Mouse (Mus musculus) heart, embryonic 16.5 days (tissue): ENCODE data around the gene Atp7a. TPM values are rescaled to one million over a fixed set of nuclear protein-coding genes. Genes with fewer than 3 reads are reported as not detected.
A peak's percentile ranks its signal among the peaks of the same experiment; 100 is the strongest.
"Not testable (repeated sequence)": the region's sequence is repeated elsewhere in the genome, so short reads cannot be mapped to it uniquely, and the experiment has no call there.

Source experiments
- ATAC-seq: fragments of 200-750 bp; cut with Nextera tagmentation; replicated peaks from 2 replicates; pipeline ENCODE4 v1.8.0; 2017; ENCODE audit warnings: moderate number of reproducible peaks; ENCODE audit not compliant: insufficient read depth, low FRiP score; ENCODE audit errors: extremely low read depth
- H3K27ac ChIP-seq: fragments of 300-500 bp; sonication (generic); 2 replicates; pipeline ENCODE4 v1.5.1; 2014; ENCODE audit warnings: mild to moderate bottlenecking, low read length, control low read depth, moderate library complexity
- H3K27me3 ChIP-seq: fragments of 300-500 bp; sonication (generic); 2 replicates; pipeline ENCODE4 v1.6.1; 2014; ENCODE audit warnings: low read length, mixed read lengths; ENCODE audit not compliant: control insufficient read depth, insufficient read depth
- H3K36me3 ChIP-seq: fragments of 300-500 bp; sonication (generic); 2 replicates; pipeline ENCODE4 v1.6.1; 2014; ENCODE audit not compliant: control insufficient read depth, insufficient read depth
- H3K4me1 ChIP-seq: fragments of 300-500 bp; sonication (generic); 2 replicates; pipeline ENCODE4 v1.6.1; 2014; ENCODE audit warnings: low read length, mixed read lengths; ENCODE audit not compliant: control insufficient read depth, insufficient read depth
- H3K4me2 ChIP-seq: fragments of 300-500 bp; sonication (generic); 2 replicates; pipeline ENCODE4 v1.6.1; 2014; ENCODE audit warnings: low read depth, mild to moderate bottlenecking, control low read depth, low read length
- H3K4me3 ChIP-seq: fragments of 300-500 bp; sonication (generic); 2 replicates; pipeline ENCODE4 v1.5.1; 2014; ENCODE audit warnings: mild to moderate bottlenecking, control low read depth, low read length
- H3K9ac ChIP-seq: fragments of 300-500 bp; sonication (generic); 2 replicates; pipeline ENCODE4 v1.6.1; 2014; ENCODE audit warnings: low read length, control low read depth
- H3K9me3 ChIP-seq: fragments of 300-500 bp; sonication (generic); replicated peaks from 2 replicates; pipeline ENCODE4 v1.6.1; 2016; ENCODE audit warnings: low read length; ENCODE audit not compliant: control insufficient read depth
- WGBS: fragments of 180-500 bp; shearing (Covaris S2); extraction: QIAGEN DNeasy Blood & Tissue Kit; methylation state at CpG from one replicate; pipeline ENCODE4 v1.1.7; 2014; 5-methylcytosine and 5-hydroxymethylcytosine counted together
- polyA plus RNA-seq: library from polyadenylated mRNA; unstranded; fragments of >200 nt; fragmentation: Nextera tagmentation; extraction: Ambion mirVana; gene quantifications from 2 replicates; pipeline ENCODE4 v1.2.1, GENCODE M21; 2015

Gene Atp7a
- 10.3 and 12.1 TPM in 2 replicates for polyA plus RNA-seq

- H3K27me3 ChIP-seq: no peaks in the 10 kb centered on the region
- H3K9me3 ChIP-seq: no peaks in the 10 kb centered on the region
- 0 out of 2 replicates have a peak, but pooled peaks cover 2% of the 10 kb centered on the region for H3K4me1 ChIP-seq
- peak; percentile 97 for ATAC-seq
- H3K27ac ChIP-seq: peak within 1 kb of the TSS; percentile 83
- H3K4me2 ChIP-seq: peak within 1 kb of the TSS; percentile 60
- peak within 1 kb of the TSS; percentile 67 for H3K4me3 ChIP-seq
- peaks cover 5% of the 10 kb centered on the region; the same call in 1 of the 2 replicates for H3K36me3 ChIP-seq
- WGBS: 15% methylated on average over 36 of the region's 36 CpGs
- peak within 1 kb of the TSS; percentile 79 for H3K9ac ChIP-seq
Observed at GRCm38 (mm10) chrX:106026418-106027342, at the start of gene Atp7a. Atp7a (plus strand) TSS chrX:106027276.

DNA sequence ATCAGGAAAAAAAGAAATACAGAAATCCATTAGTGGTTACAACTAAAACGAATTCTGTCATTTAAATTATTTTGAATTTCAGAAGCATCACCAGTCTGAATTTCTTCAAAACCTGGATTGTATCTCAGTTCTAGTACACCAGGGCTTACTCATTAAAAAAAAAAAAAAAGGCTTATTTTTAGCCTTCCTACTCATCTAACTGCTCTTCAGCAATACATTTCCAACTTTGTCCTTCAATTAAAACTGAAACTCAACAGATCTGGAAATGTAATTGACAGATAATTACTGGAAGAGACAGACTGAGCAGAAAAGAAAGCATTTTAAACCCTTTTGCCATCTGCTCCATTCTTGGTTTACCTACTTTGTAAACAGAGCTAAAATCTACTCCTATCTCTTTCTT lies 25.5 kb upstream of the Atp7a start:
- Histone ChIP-seq H3K4me2 (no peak overlapping the region), H3K27ac (no peak overlapping the region), H3K9me3 (no peaks in the 10 kb centered on the region), H3K4me3 (no peak overlapping the region), H3K36me3 (0 out of 2 replicates have a peak, but pooled peaks cover 4% of the 10 kb centered on the region), H3K27me3 (no peaks in the 10 kb centered on the region), H3K9ac (no peak overlapping the region), H3K4me1 (no peaks in the 10 kb centered on the region)
- ATAC-seq: no peak
- 78% methylated on average over 1 of the region's 1 CpGs for WGBS

GRCm38 (mm10) chrX:106010762-106011161 lies 16.3 kb upstream of the Atp7a start:
- Histone ChIP-seq H3K4me2 (peak overlapping the region; percentile 61), H3K27me3 (no peaks in the 10 kb centered on the region), H3K4me3 (peak overlapping the region; percentile 60), H3K27ac (peak overlapping the region; percentile 87), H3K36me3 (no peaks in the 10 kb centered on the region), H3K4me1 (peaks cover 12% of the 10 kb centered on the region), H3K9ac (peak overlapping the region; percentile 77), H3K9me3 (no peaks in the 10 kb centered on the region)
- no peak for ATAC-seq
- WGBS: 13% methylated on average over 3 of the region's 3 CpGs

DNA sequence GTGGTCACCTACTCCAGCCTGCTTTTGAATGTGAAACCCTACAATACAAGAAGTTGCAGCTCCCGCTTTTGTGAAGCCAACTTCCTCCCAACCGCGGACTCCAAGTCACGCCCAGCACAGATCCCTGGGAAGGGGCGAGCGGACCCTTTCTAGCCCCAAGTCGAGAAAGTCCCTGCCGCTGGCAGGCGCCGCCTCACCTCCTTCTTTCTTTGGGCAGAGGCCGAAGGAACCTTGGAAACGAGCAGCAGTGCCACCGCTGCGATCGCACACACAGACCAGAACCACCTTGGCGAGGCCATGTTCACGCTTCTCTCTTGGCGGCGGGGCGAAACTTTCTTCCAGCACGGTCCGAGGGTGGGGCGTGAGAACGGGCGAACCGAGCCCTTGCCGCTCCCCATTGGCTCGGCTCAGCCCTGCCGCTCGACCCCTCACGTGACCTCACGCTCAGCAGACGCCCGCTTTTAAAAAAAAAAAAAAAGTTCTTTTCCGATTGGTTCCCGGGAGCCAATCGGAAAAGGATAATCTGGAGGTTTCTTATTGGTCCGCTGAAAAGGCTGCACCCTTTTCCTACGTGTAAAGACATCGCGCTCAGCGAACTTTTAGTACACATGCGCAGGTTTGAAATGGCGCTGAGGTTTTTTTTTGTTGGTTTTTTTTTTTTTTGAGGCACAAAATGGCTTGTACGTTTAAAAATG lies 15.5 kb upstream of the Atp7a start, which contains the start of gene Magt1:
Magt1 (minus strand) TSS at position 442 of the 695 bp plus-strand sequence.
- Histone ChIP-seq H3K27ac (peak within 1 kb of the TSS; percentile 88), H3K4me2 (peak within 1 kb of the TSS; percentile 63), H3K4me3 (peak within 1 kb of the TSS; percentile 60), H3K4me1 (peaks cover 12% of the 10 kb centered on the region), H3K9ac (peak within 1 kb of the TSS; percentile 77), H3K36me3 (no peaks in the 10 kb centered on the region), H3K9me3 (no peaks in the 10 kb centered on the region), H3K27me3 (no peaks in the 10 kb centered on the region)
- WGBS: 13% methylated on average over 42 of the region's 45 CpGs
- peak; percentile 94 for ATAC-seq

DNA sequence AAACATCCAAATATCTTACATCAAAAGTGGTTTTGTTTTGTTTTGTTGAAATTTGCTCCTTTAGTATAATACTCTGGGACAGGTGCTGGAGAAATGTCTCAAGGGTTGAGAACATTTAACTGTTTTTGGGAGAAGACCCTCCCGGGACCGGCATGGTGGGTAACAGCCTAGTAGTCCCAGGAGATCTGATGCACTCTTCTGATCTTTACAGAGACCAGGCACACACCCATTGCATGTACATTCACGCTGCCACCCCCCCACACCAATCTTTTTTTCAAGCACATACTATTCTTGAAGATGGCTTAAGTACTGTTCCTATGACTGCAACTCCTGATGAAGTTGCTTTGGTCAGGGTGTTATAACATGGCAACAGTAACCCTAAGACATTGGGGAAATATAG lies 14.5 kb upstream of the Atp7a start:
- WGBS: 72% methylated on average over 3 of the region's 3 CpGs
- no peaks in the 10 kb centered on the region for H3K36me3 ChIP-seq
- H3K4me1 ChIP-seq: peaks cover 12% of the 10 kb centered on the region
- H3K9ac ChIP-seq: peak overlapping the region; percentile 56; the same call in 1 of the 2 replicates
- peak overlapping the region; percentile 88 for H3K27ac ChIP-seq
- peak overlapping the region; percentile 38 for H3K4me3 ChIP-seq
- H3K4me2 ChIP-seq: peak overlapping the region; percentile 63
- no peaks in the 10 kb centered on the region for H3K27me3 ChIP-seq
- ATAC-seq: no peak
- no peaks in the 10 kb centered on the region for H3K9me3 ChIP-seq

DNA sequence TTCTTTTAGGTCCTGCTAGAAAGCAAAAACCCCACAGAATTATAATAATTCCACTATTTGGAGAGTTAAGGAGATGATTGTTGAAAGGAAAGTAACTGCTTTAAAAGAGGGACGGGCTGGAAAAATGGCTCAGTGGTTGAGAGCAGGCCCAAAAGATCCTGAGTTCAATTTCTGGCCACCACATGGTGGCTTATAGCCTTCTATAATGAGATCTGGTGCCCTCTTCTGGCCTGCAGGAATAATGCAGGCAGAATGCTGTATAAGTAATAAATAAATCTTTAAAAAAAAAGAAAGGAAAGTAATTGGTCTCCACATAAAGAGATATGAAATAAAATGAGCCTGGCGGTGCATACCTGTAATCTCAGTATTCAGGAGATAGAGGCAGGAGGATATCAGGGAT lies 13.9 kb upstream of the Atp7a start:
- Histone ChIP-seq H3K9ac (no peak overlapping the region), H3K4me1 (peaks cover 12% of the 10 kb centered on the region), H3K4me2 (no peak overlapping the region), H3K9me3 (no peaks in the 10 kb centered on the region), H3K36me3 (no peaks in the 10 kb centered on the region), H3K27me3 (no peaks in the 10 kb centered on the region), H3K4me3 (no peak overlapping the region), H3K27ac (no peak overlapping the region)
- WGBS: 28% methylated on average over 2 of the region's 2 CpGs
- ATAC-seq: no peak

DNA sequence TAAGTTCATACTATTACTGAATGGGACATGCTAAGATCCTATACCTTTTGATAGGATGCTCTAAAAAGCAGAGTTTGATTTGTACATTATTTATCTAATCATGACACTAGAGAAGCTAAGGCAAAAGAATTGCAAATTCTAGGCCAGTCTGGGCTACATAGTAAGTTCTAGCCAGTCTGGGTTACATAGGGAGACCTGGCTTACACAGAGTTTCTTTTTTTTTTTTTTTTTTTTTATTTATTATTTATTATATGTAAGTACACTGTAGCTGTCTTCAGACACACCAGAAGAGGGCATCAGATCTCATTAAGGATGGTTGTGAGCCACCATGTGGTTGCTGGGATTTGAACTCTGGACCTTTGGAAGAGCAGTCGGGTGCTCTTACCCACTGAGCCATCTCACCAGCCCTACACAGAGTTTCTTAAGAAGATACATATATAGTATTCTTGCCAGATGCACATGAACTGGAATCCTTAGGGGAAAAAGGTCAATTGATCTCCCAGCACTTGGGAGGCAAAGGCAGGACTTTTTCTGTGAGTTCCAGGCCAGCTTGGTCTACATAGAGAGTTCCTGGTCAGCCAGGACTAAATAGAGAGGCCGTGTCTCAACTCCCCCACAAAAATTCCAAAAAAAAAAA lies 12.2 kb upstream of the Atp7a start:
- not testable (repeated sequence) for ATAC-seq, H3K4me3 ChIP-seq, H3K9me3 ChIP-seq, H3K36me3 ChIP-seq, H3K9ac ChIP-seq, H3K27ac ChIP-seq, H3K27me3 ChIP-seq
- Histone ChIP-seq H3K4me2 (peak overlapping the region; percentile 53), H3K4me1 (peaks cover 10% of the 10 kb centered on the region)
- 58% methylated on average over 2 of the region's 2 CpGs for WGBS

GRCm38 (mm10) chrX:106015571-106016322 lies 11.3 kb upstream of the Atp7a start, which contains the start of gene Cox7b:
Cox7b (plus strand) TSS chrX:106015700.
- Histone ChIP-seq H3K27ac (peak within 1 kb of the TSS; percentile 92), H3K9ac (peak within 1 kb of the TSS; percentile 82), H3K9me3 (no peaks in the 10 kb centered on the region), H3K4me3 (peak within 1 kb of the TSS; percentile 73), H3K4me1 (peaks cover 6% of the 10 kb centered on the region), H3K4me2 (peak within 1 kb of the TSS; percentile 53), H3K27me3 (no peaks in the 10 kb centered on the region), H3K36me3 (0 out of 2 replicates have a peak, but pooled peaks cover 2% of the 10 kb centered on the region)
- WGBS: 11% methylated on average over 26 of the region's 26 CpGs
- 0 out of 2 replicates have a peak, but pooled peaks have one; percentile 15 for ATAC-seq
